Mouse (Mus musculus) frontal cortex, postnatal 36 days (tissue): ENCODE measurements around the gene Sinhcaf.
A peak's percentile ranks its signal among the peaks of the same experiment; 100 is the strongest.
"Not testable (repeated sequence)": the region's sequence is repeated elsewhere in the genome, so short reads cannot be mapped to it uniquely, and the experiment has no call there.

Experiments used
- DNase-seq, 2 experiments: peaks; one replicate each; pipeline ENCODE4 v3.0.0; 2022; ENCODE audit warnings: low spot score in 2 of 2

Sinhcaf gene

DNA sequence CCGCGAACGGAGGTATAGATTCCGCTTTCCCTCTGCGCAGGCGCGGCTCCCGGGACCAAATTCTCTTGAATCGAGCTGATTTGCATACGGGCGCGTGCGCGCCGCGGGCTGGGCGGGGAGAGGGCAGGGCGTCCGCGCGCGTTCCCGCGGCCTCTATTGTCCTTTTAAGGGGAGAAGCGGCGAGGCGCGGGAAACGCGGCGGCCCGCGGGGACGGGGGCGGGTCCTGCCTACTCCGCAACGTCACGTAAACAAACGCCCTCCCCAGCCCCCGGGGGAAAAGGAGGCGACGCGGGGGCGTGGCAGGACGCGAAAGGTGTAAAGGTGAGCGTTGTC, at the start of gene Sinhcaf:
Sinhcaf (minus strand) TSS at position 59 of the 334 bp plus-strand sequence.
- peak; percentile 95 to 96 for DNase-seq

DNA sequence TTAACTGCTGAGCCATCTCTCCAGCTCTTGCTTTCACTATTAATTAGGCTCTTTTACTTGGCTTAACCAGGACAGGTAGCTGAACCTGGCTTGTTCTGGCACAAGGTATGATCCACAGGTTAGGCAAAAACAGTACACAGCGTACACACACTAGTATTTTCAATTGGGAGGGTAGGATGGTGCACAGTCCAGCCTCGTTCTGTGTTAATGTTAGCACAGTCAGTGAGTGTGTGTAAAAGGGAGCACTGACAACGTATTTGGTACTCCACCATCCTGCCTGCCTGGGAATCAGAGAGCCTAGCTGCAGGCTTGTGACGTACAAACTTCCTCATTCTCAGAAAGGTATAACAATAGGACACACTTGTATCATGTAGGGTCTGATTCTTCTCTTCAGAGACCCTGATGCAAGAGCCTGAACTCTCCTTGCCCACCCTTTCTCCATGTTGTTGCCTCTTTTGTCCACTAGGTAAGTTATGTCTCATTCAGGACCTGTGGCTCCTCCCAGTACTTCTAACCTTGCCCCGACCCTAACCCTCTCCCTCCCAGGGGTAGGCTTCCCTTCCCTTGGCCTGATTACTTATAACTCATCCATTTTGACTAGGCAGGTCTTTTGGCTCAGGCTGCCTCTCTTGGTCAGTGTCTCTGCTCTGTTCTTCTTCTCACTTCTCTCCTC, 48.2 kb upstream of the Sinhcaf start:
- no peak for DNase-seq

DNA sequence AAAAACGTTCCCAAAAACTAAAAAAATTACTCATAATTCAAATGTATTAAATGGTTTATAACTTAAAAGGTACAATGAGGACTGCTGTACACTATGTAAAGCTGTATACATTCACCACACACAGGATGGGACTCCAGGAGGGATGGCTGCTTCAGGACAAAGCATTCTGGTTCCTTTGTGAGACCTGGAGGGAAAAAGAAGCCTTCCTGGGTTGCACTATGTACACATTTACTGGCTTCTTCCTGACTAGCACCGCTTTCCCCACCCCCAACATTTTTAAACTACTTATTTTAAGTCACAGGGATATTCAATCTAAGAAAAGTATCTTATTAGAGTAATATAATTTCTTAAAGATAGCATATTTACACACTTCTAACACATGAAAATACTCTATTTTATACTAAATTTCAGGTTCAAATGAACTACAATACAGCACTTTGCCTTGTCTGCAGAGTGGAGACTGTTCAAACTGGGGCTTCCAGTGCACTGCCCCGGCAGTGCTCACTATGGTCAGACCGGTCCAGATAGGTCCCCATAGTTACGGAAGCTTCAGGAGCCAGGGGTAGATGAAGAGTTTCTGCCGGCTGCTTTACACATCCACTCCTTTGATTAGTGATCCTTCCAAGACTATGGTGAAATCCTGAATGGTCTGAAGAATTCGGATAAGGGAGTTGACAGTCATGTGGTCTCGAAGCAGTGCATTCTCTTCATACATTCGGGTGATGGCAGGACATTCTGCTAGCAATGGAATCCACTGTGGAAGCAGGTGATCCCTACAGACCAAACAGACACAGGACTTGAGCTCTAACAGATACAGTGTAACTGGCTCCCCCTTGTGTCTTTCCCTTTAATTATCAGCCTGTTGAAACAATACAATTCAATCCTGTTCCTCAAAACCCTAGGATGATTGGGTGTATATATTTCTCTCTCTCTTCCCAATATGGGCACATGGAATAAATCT, 47.1 kb upstream of the Sinhcaf start:
- peak in 1 of 2 experiments; percentile 12 for DNase-seq

DNA sequence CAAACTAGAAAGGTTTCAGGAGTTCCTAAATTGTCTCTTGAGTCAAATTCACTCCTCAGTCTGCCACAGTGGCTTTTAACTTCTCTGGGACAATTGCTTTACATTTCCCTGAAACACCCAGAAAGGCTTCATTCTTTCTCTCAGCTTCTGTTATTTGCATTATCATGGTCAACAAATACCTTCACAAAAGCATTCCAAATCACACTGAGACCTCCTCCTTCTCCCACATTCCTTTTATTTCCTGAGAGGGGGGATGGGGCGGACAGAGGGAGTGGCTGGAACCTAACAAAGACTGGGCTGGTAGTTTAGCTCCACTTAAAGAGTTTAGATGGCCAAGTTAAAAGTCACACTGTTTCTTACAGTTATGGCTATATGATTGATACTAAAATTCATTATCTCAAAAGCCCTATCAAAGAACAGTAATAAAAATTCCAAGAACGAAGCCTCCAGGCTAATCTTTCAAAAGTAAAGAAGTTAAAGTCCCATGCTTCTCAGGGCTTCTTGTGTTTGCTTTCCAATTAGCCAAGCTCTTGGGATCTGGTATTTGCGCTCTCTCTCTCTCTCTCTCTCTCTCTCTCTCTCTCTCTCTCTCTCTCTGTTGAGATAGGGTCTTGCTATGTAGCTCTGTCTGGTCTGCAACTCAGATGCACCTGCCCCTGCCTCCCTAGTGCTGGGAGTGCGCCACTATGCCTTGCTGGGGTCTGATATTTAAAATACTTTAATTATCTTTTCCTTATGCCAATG, 46.3 kb upstream of the Sinhcaf start:
- DNase-seq: no peak

DNA sequence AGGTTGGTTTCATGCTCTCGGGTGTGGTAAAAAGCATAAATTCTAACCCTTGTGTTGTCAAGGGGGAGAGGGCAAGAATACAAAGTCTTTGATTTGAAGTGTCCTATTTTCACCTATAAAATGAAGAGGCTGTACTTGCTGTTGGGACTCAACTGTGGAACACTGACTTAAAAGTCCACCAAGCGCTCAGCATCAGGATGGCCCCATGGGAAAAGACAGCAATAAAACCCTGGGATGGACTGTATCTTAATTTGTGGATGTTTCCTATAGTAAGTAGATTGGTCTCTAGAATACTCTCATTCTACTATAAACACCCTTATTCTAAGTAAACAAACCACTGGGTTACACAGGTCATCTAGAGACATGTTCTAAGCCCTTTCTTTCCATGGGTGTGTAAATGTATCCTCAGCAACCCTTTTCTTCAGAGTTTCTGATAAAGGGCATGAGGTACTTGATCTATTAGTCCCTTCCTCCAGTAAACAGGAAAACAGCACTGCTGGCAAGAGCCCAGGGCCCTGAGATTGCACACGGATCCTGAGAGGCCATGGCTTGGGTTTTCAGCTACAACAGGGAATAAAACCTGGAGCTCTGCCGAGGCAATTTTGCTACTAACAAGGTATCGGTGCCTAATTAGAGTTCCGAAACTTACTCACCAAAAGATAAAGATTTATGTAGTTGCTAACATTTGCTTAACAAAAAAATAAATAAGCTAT, 45.5 kb upstream of the Sinhcaf start:
- no peak for DNase-seq

DNA sequence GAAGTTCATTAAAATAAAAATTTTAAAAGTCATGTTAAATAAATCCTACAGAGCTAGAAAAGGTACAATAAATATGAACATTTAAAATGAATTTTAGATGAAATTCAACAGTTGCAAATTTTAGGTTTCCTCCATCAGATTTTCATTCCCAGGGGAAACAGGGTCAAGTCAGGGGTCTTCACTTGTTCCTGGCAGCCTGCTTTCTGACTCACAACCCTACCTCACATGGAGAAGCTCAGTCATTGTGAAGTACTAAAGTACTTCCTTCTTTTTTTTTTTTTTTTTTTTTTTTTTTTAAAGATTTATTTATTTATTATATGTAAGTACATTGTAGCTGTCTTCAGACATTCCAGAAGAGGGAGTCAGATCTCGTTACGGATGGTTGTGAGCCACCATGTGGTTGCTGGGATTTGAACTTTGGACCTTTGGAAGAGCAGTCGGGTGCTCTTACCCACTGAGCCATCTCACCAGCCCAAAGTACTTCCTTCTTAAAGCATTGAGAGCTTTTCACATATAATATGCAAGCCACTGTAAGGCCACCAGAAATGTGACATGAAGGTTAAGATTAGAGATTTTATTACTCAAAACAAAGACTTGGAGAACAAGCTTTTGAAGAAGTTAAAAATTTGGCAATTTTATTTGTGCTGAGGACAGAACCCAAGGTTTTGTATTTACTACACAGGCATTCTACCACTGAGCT, 43.7 kb upstream of the Sinhcaf start:
- DNase-seq: not testable (repeated sequence)

DNA sequence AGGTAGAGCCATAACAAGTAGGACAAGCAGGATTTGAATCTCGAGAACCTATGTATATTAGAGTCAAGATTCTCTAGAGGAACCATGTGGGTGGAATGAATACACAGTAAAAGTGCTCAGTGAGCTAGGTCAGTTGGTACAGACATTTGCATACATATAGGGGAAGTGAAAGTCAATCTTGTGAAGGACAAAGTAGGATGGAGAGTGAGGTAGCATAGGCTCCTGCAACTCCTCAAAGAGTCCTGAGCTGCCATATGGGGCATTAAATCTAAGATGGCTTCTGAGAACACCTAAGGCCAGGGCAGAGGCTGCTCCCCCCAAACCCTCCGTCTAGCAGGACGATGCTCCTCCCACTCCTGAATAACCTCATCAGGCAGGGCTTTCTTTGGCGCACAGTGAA, 39.7 kb upstream of the Sinhcaf start:
- no peak for DNase-seq

DNA sequence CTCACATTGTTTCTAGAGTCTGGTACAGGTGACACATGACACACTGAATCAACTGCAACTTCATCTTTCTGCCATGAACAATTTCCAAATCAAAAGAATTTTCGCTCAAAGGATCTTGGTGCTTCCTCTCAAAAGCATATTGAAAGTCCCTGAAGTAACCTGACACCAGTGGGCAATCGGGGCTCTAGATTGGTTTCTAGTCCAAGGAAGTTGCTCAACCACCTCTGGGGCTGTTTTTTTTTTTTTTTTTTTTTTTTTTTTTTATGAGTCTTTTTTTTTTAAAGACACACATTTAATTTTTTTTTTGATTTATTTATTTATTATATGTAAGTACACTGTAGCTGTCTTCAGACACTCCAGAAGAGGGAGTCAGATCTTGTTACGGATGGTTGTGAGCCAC, 34.2 kb upstream of the Sinhcaf start:
- no peak for DNase-seq

DNA sequence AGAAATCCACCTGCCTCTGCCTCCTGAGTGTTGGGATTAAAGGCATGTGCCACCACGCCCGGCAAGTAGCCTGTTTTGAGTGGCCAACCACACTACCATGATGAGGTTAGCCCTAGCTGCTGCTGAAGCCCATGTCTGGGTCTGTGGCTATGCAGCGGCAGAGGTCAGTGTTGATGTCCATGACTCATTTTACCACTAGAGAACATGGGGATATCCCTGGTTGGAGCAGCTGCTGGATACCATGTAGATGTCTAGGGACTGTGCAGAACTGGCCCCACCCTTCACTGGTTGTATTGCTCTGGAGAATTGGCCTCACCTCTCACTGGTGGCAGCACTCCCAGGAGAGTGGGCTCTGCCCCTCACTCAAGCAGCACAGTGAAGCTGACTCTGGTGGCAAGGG, 28.8 kb upstream of the Sinhcaf start:
- DNase-seq: no peak

DNA sequence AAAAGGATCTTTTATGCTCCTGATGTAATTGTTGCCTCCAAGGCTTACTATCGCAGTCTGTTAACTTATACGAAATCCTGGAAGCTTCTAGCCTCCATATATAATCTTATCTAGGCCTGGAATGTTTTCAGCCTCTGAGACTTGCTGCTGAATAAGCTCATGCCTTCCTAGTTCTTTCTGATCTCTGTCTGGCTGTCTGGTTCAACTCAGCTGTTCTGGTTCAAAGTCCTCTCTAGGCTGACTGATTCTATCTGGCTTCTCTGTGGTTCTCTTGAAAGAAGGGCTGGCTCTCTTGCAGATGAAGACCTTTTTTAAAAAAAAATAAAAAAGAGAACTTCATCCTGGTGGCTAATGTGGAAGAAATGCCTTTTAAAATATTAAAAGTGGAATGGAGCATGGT, 26.6 kb upstream of the Sinhcaf start:
- DNase-seq: no peak

DNA sequence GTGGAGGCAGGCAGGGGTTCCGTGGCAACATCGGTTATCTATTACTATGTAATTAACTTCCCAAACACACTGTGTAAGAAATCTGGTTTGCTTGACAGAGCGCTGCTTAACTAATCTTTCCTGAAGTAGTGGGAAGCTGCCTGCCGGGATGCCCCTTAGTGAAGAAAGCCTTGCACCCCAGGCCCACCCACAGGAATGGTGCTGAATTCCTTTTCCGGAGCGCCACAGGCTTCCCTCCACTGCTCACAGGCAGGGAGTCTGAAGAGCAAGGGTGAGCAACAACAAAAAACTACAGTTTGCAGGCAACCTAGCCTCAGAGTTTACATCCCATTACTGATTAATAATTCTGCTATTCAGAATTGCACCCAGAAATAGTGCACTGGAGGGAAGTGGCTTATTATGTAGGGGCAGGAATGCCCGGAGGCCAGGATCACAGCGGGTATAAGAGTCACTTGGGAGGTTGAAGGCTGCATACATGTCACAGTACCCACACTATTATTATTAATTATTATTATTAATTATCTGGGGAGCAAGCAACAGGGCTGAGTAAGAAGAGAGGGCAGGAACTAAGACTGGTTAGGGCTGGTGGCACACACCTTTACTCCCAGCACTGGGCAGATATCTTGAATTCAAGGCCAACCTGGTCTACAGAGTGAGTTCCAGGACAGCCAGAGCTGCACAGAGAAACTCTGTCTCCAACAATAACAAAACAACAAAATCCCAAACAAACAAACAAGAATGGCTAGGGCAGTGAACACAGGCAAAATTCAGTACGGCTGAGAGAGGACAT, 26.0 kb upstream of the Sinhcaf start:
- no peak for DNase-seq

DNA sequence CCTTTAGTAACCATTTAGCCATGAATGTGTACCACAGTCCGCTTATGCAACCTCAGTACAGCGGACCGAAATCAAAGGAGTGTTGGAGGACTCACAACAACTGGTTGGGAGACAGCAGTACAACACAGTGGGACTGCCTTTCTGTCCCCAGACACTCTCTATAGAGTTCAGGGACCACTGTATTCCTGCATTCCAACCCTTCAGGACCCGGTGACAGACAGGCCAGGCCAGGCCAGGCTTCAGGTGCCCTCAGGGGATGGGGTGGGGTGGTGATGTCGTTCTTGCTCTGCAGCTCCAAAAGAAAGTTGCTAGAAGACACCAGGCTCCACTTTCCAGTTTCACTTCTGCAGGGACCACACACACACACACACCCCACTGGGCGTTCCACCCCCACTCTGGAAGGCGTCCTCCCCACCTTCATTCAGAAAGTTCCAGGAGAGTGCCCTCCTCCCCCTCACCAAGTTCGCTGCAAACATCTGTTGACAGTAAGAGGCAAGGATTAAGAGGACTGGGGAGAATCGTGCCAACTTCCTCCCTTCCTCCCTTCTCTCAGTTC, 25.2 kb upstream of the Sinhcaf start:
- DNase-seq: no peak

DNA sequence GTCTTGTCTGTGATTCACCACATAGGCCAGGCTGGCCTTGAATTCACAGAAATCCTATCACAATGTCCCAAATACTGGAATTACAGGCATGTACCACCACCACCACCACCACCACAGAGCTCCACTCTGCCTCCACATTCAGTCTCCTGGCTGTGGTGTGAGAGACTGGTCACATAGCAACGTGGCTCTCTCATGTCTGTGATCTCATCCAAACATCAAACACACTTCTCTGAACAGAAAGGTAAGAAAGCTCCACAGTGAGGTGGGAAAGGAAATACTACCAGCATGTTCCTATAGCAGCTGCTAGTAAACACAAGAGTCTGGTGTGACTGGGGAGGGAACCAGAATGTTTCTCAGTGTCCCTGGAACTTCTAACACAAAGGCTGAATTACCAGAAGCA, 15.0 kb upstream of the Sinhcaf start:
- DNase-seq: no peak

DNA sequence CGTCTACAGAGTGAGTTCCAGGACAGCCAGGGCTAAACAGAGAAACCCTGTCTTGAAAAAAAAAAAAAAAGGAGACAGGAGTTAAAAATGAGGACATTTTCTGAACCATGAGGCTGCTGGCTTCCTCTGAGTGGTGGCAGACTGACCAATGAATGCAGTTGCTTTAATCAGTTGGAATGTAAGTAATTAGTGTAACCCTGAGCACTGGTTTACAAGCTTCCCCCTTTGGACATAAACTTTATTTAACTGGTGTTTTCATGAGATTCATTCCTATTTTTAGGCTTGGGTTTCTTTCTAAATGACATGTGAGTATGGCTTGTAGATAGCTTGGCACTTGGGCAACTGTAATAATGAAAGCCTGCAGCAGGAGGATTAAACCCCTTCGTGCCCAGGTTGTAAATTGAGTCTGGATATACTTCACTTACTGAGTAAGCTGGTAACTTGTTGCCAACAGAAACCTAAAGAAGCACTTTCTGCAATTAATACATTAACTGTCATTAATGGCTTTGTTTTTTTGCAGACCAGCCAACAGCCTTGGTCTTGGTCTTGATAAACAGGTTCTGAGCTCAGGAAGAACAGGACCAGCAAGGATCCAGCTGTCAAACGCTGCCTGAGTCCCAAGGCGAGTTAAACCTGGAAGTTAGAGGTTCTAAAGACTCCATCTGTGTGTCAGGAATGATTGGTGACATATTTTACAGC, 13.4 kb upstream of the Sinhcaf start:
- no peak for DNase-seq

DNA sequence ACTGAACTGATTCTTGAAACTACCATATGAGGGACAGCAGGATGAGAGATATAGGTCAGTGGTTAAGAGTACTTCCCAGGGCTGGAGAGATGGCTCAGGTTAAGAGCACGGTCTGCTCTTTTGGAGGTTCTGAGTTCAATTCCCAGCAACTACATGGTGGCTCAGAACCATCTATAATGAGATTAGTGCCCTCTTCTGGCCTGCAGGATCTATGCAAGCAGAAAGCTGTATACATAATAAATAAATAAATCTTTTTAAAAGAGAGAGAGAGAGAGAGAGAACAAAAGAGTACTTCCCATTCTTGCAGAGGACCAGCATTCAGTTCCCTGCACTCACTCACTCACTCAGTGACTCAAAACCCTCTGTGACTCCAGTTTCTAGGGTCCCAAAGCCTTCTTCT, 12.4 kb upstream of the Sinhcaf start:
- no peak for DNase-seq

DNA sequence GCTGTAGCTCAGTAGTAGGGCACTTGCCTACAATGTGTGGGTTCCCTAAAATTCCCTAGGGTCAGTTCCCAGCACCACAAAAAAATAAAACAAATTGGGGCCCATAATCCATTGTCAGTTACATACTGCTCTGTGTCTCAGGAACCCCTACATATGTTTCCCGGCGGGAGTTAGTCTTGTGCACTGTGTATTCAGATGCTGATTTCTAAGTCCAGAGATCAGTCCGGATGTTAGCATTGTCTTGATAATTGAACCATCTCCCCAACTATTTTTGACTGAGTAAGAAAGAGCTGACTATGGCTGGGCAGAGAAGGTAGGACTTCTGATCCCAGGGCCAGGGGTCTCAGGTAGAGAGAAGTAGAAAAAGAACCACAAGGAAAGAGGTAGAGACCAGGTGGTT, 10.8 kb upstream of the Sinhcaf start:
- no peak for DNase-seq

DNA sequence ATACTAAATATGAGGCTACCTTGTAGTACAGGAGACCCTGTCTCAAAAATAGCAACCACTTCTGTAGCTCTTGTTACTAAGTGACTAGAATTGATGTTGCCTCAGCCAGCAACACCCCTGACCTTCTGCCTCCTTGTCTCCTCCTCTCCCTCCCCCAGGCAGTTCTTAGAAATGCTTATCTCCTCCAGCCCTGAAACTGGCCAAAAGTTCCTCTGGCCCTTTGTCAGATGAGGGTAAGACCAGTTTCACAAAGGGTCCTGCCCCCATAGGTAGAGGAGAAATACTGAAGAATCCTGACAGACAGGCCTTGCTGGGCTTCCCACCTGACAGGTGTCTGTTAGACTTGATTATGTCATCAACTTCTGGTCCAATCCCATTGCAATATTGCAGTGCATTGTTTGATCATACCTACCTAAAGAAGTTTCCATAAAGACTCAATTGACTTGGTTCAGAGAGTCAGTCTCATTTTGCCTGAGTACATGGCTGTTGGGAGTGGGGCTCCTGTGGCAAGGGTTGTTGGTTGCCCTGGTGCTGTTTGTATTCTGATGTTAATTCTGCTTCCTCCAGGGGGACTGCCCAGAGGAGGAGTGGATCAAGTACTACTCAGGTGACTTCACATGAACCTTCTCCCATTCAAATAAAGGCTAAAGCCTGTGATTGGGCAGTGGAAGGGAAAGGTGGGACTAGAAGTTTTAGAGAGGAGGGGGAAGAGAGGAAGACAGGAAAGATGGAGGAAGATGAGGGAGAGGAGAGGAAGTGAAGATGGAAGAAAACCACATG, 9.6 kb upstream of the Sinhcaf start:
- DNase-seq: no peak

DNA sequence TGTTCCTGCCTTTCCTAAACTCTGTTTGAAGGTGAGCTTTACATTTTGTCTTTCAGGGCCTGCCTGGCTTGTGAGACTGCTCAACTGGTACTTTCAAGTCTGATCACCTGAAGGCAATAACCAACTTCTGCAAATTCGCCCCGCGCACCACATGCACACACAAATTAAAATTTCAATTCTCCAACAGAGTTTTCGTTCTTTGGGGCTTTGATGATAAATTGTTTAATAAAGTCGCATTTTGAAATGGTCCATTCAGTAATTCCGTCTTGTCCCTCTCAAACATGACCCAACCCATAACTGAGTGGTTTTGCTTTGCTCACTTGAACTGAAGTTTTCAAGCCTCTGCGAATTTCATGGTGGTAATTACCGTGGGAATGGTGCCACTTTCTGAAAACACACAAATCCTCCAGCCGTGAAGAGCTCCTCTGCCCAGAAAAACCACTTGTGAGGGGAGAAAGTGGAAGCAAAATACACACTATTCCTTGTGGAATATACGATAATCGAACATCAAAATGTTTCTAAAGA, 676 bp upstream of the Sinhcaf start:
- no peak for DNase-seq
